Mouse (Mus musculus) heart, embryonic 15.5 days (tissue): ENCODE data around the gene Slc2a4. TPM values are rescaled to one million over a fixed set of nuclear protein-coding genes. Genes with fewer than 3 reads are reported as not detected.

Experiments
- ATAC-seq: fragments of 200-750 bp; cut with Nextera tagmentation; replicated peaks from 2 replicates; pipeline ENCODE4 v1.8.0; 2017; ENCODE audit warnings: low read depth, moderate TSS enrichment; ENCODE audit not compliant: insufficient number of reproducible peaks, insufficient read depth, low FRiP score
- H3K27ac ChIP-seq: fragments of 300-500 bp; sonication (generic); 2 replicates; pipeline ENCODE4 v1.5.1; 2015; ENCODE audit warnings: mild to moderate bottlenecking, inconsistent platforms
- H3K27me3 ChIP-seq: fragments of 300-500 bp; sonication (generic); 2 replicates; pipeline ENCODE4 v1.6.1; 2015; ENCODE audit warnings: inconsistent platforms
- H3K36me3 ChIP-seq: fragments of 300-500 bp; sonication (generic); 2 replicates; pipeline ENCODE4 v1.6.1; 2015; ENCODE audit warnings: mild to moderate bottlenecking, inconsistent platforms
- H3K4me1 ChIP-seq: fragments of 300-500 bp; sonication (generic); replicated peaks from 2 replicates; pipeline ENCODE4 v1.6.1; 2015; ENCODE audit warnings: inconsistent platforms
- H3K4me2 ChIP-seq: fragments of 300-500 bp; sonication (generic); 2 replicates; pipeline ENCODE4 v1.6.1; 2015; ENCODE audit warnings: inconsistent platforms, mild to moderate bottlenecking, moderate library complexity
- H3K4me3 ChIP-seq: fragments of 300-500 bp; sonication (generic); 2 replicates; pipeline ENCODE4 v1.5.1; 2015; ENCODE audit warnings: mild to moderate bottlenecking, inconsistent platforms
- H3K9ac ChIP-seq: fragments of 300-500 bp; sonication (generic); 2 replicates; pipeline ENCODE4 v1.6.1; 2015; ENCODE audit warnings: mild to moderate bottlenecking, inconsistent platforms
- H3K9me3 ChIP-seq: fragments of 300-500 bp; sonication (generic); replicated peaks from 2 replicates; pipeline ENCODE4 v1.6.1; 2016; ENCODE audit warnings: inconsistent platforms
- WGBS: fragments of 180-500 bp; shearing (Covaris S2); methylation state at CpG from one replicate; pipeline ENCODE4 v1.1.7; 2015; ENCODE audit warnings: mixed read lengths; 5-methylcytosine and 5-hydroxymethylcytosine counted together
- polyA plus RNA-seq: library from polyadenylated mRNA; unstranded; fragments of >200 nt; fragmentation: Nextera tagmentation; extraction: Ambion mirVana; gene quantifications from 2 replicates; pipeline ENCODE4 v1.2.1, GENCODE M21; 2015

Slc2a4 gene
- polyA plus RNA-seq, 1 experiment from 2014 or later, result 42.6 TPM

DNA sequence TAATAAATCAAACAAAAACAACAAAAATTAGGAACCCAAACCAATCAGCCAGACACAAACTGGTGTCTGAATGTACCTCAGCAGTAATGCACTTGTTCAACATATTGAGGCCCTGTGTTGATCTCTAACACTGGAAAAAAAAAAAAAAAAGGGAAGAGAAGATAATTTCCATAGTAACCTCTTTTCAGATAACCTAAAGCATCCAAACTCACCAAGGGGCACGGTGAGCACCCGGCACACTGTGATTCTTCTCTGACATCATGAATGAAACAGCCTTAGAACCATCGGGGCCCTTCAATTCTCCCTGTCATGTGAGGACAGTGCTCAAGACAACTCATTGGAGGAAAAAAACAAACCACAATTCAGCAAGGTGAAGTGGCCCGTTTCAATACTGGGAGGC, 18.3 kb downstream of the Slc2a4 start:
- Histone ChIP-seq H3K27ac (no peak overlapping the region), H3K4me1 (peaks cover 5% of the 10 kb centered on the region), H3K9me3 (no peaks in the 10 kb centered on the region), H3K4me2 (no peak overlapping the region), H3K36me3 (no peaks in the 10 kb centered on the region), H3K4me3 (no peak overlapping the region), H3K27me3 (no peaks in the 10 kb centered on the region), H3K9ac (no peak overlapping the region)
- ATAC-seq, result no peak
- WGBS, result 31% methylated on average over 4 of the region's 4 CpGs

GRCm38 (mm10) chr11:69927501-69927900, 20.5 kb downstream of the Slc2a4 start:
- H3K4me2 ChIP-seq, result no peak overlapping the region
- WGBS, result 94% methylated on average over 2 of the region's 2 CpGs
- no peak overlapping the region for H3K27ac ChIP-seq
- no peak for ATAC-seq
- H3K36me3 ChIP-seq, result no peaks in the 10 kb centered on the region
- no peak overlapping the region for H3K4me3 ChIP-seq
- no peak overlapping the region for H3K9ac ChIP-seq
- H3K27me3 ChIP-seq, result no peaks in the 10 kb centered on the region
- no peaks in the 10 kb centered on the region for H3K9me3 ChIP-seq
- H3K4me1 ChIP-seq, result peaks cover 5% of the 10 kb centered on the region

DNA sequence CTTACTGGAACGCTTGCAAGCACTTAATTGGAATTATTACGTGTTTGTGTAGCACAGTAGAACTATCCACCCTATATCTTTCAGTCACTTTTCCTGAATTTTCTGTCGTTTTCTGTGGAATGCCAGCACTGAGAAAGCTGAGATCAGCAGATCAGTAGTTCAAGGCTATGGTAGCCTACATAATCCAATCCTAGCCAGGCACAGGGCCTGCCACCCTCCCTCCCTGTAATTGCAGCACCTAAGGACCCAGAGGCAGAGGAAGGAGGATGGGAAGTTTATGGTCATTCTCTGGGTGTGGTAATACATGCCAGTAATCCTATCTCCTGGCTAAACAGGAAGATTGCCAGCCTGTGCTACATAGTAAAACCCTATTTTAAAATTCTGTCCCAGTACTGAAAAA, 25.2 kb downstream of the Slc2a4 start:
- Histone ChIP-seq H3K27me3 (no peaks in the 10 kb centered on the region), H3K27ac (peak overlapping the region; percentile 92), H3K36me3 (peaks cover 13% of the 10 kb centered on the region), H3K9ac (no peak overlapping the region), H3K4me3 (no peak overlapping the region), H3K9me3 (no peaks in the 10 kb centered on the region), H3K4me2 (peak overlapping the region; percentile 72; the same call in 1 of the 2 replicates), H3K4me1 (peaks cover 26% of the 10 kb centered on the region)
- 63% methylated on average over 3 of the region's 3 CpGs for WGBS
- ATAC-seq, result no peak

DNA sequence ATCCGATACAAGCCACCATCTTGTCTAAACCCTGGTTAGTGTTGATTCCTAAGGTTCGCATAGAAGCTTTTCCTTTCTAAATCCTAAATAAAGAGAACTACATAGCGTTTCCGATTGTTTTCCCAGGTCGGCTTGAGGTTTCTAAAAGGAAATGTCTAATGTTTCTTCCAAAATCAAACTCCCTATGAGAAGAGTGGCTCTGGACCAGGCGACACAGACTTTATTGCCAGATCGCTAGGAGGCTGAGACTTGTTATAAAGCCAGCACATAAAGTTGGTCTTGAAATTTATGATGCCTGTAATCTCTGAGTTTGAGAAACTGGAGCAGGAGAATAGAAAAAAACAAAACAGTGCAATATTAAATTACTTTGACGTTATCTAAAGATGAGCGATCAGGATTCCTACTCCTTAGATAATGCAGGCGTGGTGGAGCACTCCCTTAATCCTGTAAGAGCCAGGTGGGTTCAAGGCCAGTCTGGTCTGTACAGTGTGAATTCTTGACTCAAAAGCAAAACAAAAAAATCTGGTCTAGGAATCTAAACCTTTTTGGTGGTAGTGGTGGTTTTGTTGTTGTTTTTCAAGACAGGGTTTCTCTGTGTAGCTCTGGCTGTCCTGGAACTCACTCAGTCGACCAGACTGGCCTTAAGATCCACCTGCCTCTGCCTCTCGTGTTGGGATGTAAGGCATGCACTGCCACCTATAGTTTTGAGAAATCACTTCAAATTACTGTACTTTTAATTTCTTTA, 25.8 kb downstream of the Slc2a4 start:
- peak overlapping the region; percentile 72 for H3K4me2 ChIP-seq
- peaks cover 26% of the 10 kb centered on the region for H3K4me1 ChIP-seq
- H3K4me3 ChIP-seq, result peak overlapping the region; percentile 96
- peaks cover 19% of the 10 kb centered on the region for H3K36me3 ChIP-seq
- H3K27me3 ChIP-seq, result no peaks in the 10 kb centered on the region
- peak overlapping the region; percentile 61 for H3K9ac ChIP-seq
- WGBS, result 5% methylated on average over 12 of the region's 12 CpGs
- no peak for ATAC-seq
- H3K9me3 ChIP-seq, result no peaks in the 10 kb centered on the region
- H3K27ac ChIP-seq, result peak overlapping the region; percentile 92

- peak within 1 kb of the TSS; percentile 97 for H3K9ac ChIP-seq
- H3K4me3 ChIP-seq, result peak within 1 kb of the TSS; percentile 96
- H3K4me1 ChIP-seq, result peaks cover 27% of the 10 kb centered on the region
- H3K27ac ChIP-seq, result peak within 1 kb of the TSS; percentile 97
- H3K27me3 ChIP-seq, result no peaks in the 10 kb centered on the region
- H3K4me2 ChIP-seq, result peak within 1 kb of the TSS; percentile 88
- no peaks in the 10 kb centered on the region for H3K9me3 ChIP-seq
- WGBS, result under 1% methylated on average over 78 of the region's 78 CpGs
- peak; percentile 97 for ATAC-seq
- peaks cover 27% of the 10 kb centered on the region for H3K36me3 ChIP-seq
These were observed 26.6 kb downstream of the Slc2a4 start, which contains the start of gene Eif5a for GRCm38 (mm10) chr11:69921114-69922011. TSS of gene Eif5a (minus strand) at chr11:69921958.

DNA sequence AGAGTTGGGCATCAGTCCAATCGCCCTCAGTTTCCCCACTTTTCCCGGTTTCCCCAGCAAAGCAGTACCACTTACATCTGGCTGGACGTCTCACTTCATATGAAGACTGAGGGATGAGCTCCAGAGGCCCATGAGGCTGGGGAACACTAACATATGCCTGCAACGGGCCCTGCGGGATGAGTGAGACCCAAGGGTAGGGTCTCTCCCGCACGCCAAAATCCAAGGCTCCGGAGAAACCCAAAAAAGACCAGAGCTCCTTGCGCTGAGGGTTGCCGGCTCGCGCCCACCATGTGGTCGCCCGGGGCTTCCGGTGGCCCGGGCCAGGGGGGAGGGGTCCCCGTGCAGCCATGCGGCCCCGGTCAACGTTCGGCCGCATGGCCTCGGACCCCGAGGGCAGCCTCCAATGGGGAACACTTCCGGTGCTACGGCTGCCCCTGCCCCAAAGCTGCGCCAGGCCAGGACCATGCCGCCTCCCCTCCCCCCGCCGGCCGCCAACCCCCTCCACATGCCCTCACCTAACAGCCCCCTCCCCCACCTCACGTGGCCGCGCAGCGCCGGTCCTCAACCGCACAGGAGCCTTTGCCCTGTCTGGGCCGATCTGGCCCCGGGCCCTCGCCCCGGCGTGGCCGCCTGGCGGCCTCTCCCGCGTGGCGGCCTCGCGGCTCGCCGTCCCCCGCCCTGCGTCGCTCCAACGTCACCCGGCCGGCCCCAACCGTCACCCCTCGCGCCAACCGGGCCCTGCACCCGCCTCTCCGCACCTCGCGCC, 27.5 kb downstream of the Slc2a4 start:
- H3K36me3 ChIP-seq, result peaks cover 36% of the 10 kb centered on the region
- peak overlapping the region; percentile 97 for H3K27ac ChIP-seq
- no peaks in the 10 kb centered on the region for H3K9me3 ChIP-seq
- peak; percentile 14 for ATAC-seq
- WGBS, result under 1% methylated on average over 61 of the region's 65 CpGs
- peaks cover 36% of the 10 kb centered on the region for H3K4me1 ChIP-seq
- peak overlapping the region; percentile 88 for H3K4me2 ChIP-seq
- H3K27me3 ChIP-seq, result no peaks in the 10 kb centered on the region
- H3K9ac ChIP-seq, result peak overlapping the region; percentile 97
- H3K4me3 ChIP-seq, result peak overlapping the region; percentile 96

- Histone ChIP-seq H3K27me3 (no peaks in the 10 kb centered on the region), H3K36me3 (peaks cover 41% of the 10 kb centered on the region), H3K9ac (peak overlapping the region; percentile 97), H3K27ac (peak overlapping the region; percentile 97), H3K4me1 (peaks cover 43% of the 10 kb centered on the region), H3K4me3 (peak overlapping the region; percentile 96), H3K4me2 (peak overlapping the region; percentile 88), H3K9me3 (no peaks in the 10 kb centered on the region)
- ATAC-seq, result peak; percentile 23; the same call in 1 of the 2 replicates
- under 1% methylated on average over 17 of the region's 17 CpGs for WGBS
These were observed 28.2 kb downstream of the Slc2a4 start for GRCm38 (mm10) chr11:69919661-69920265.

DNA sequence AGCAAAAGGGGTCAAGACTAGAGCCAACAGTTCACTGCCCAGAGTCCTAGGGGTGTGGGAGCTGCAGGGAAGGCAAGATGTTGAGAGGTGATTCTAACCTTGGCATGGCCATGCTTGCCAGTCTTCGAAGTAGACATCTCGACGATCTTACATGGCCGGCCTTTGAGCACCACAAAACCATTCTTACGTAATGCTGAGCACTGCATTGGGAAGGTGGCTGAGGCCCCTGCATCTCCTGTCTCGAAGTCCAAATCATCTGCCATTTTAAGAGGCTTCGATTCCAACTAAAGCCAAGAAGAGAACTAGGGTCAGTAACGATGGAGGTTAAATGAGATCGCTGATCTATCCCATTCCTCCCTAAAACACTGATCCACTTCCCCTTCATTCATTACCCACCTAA, 28.9 kb downstream of the Slc2a4 start:
- H3K36me3 ChIP-seq, result peaks cover 41% of the 10 kb centered on the region
- peak overlapping the region; percentile 88 for H3K4me2 ChIP-seq
- WGBS, result 77% methylated on average over 9 of the region's 9 CpGs
- H3K9me3 ChIP-seq, result no peaks in the 10 kb centered on the region
- H3K4me1 ChIP-seq, result peaks cover 49% of the 10 kb centered on the region
- H3K4me3 ChIP-seq, result peak overlapping the region; percentile 96
- ATAC-seq, result no peak
- peak overlapping the region; percentile 97 for H3K27ac ChIP-seq
- peak overlapping the region; percentile 97 for H3K9ac ChIP-seq
- H3K27me3 ChIP-seq, result no peaks in the 10 kb centered on the region

DNA sequence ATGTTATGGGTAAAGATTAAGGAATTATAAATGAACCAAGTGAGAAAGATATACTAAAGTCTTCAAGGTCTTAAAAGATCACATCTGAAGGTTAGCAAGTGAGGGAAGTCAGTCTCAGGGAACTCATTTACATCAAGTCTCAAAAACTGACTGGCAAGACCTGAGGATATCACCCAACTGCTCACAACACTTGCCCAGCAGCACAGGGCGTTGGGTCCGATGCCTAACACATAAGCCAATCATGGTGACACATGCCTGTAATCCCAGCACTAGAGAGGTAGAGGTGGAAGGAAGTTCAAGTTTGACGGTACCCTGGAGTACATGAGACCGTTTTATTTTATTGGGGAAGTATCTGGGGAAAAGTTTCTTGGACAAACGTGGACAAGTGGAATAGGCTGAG, 29.9 kb downstream of the Slc2a4 start:
- WGBS, result 79% methylated on average over 5 of the region's 5 CpGs
- H3K4me2 ChIP-seq, result no peak overlapping the region
- H3K9ac ChIP-seq, result no peak overlapping the region
- H3K4me3 ChIP-seq, result no peak overlapping the region
- no peak overlapping the region for H3K27ac ChIP-seq
- ATAC-seq, result no peak
- peaks cover 54% of the 10 kb centered on the region for H3K4me1 ChIP-seq
- H3K9me3 ChIP-seq, result no peaks in the 10 kb centered on the region
- no peaks in the 10 kb centered on the region for H3K27me3 ChIP-seq
- peaks cover 44% of the 10 kb centered on the region for H3K36me3 ChIP-seq

DNA sequence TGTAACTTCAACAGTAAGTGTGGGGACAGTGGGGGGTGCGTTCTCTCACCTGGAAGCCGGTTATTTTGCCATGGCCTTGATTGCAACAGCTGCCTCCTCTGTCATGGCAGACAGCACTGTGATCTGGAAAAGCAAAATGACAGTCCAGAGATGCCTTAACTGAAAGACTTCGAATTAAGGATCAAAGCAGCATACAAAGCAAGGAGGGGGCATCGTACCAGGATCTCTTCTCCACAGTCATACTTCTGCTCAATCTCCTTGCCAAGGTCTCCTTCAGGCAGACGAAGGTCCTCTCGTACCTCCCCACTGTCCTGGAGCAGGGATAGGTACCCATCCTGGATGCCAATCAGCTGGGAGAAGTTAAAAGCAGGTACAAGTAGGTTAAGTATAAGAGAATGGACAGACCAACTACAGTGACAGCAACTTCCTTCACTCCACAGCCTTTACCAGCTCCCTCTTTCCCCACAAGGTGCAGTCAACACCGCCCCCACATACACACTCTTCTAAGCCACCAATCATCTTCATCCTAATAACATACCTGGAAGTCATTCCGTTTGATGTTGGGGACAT, 30.5 kb downstream of the Slc2a4 start:
- WGBS, result 84% methylated on average over 8 of the region's 8 CpGs
- Histone ChIP-seq H3K9me3 (no peaks in the 10 kb centered on the region), H3K36me3 (peaks cover 49% of the 10 kb centered on the region), H3K27me3 (no peaks in the 10 kb centered on the region), H3K9ac (no peak overlapping the region), H3K4me3 (no peak overlapping the region), H3K4me2 (no peak overlapping the region), H3K4me1 (peaks cover 49% of the 10 kb centered on the region), H3K27ac (no peak overlapping the region)
- ATAC-seq, result no peak
